Mouse (Mus musculus) kidney, embryonic 14.5 days (tissue): Measurements from ENCODE around the gene Bhmt2. TPM values are rescaled to one million over a fixed set of nuclear protein-coding genes. Genes with fewer than 3 reads are reported as not detected.

Source experiments
- ATAC-seq: fragments of 200-750 bp; cut with Nextera tagmentation; 2 replicates; pipeline ENCODE4 v1.8.0; 2017; ENCODE audit warnings: moderate number of reproducible peaks, mild to moderate bottlenecking, moderate TSS enrichment, moderate library complexity; ENCODE audit not compliant: low FRiP score, low TSS enrichment
- H3K27ac ChIP-seq: fragments of 300-500 bp; sonication (generic); 2 replicates; pipeline ENCODE4 v1.5.1; 2014; ENCODE audit warnings: low read depth, mild to moderate bottlenecking, low read length, moderate library complexity, mixed read lengths
- H3K27me3 ChIP-seq: fragments of 300-500 bp; sonication (generic); 2 replicates; pipeline ENCODE4 v1.6.1; 2014; ENCODE audit warnings: mild to moderate bottlenecking, low read length; ENCODE audit not compliant: control insufficient read depth, insufficient read depth
- H3K36me3 ChIP-seq: fragments of 300-500 bp; sonication (generic); 2 replicates; pipeline ENCODE4 v1.6.1; 2014; ENCODE audit warnings: low read length, mixed read lengths; ENCODE audit not compliant: control insufficient read depth, insufficient read depth
- H3K4me1 ChIP-seq: fragments of 300-500 bp; sonication (generic); 2 replicates; pipeline ENCODE4 v1.6.1; 2014; ENCODE audit warnings: low read length, mixed read lengths; ENCODE audit not compliant: control insufficient read depth, insufficient read depth
- H3K4me2 ChIP-seq: fragments of 300-500 bp; sonication (generic); replicated peaks from 2 replicates; pipeline ENCODE4 v1.6.1; 2014; ENCODE audit warnings: low read depth, mild to moderate bottlenecking, low read length
- H3K4me3 ChIP-seq: fragments of 300-500 bp; sonication (generic); 2 replicates; pipeline ENCODE4 v1.5.1; 2014; ENCODE audit warnings: mild to moderate bottlenecking, low read length
- H3K9ac ChIP-seq: fragments of 300-500 bp; sonication (generic); 2 replicates; pipeline ENCODE4 v1.6.1; 2014; ENCODE audit warnings: low read depth, mild to moderate bottlenecking, low read length, moderate library complexity
- H3K9me3 ChIP-seq: fragments of 300-500 bp; sonication (generic); 2 replicates; pipeline ENCODE4 v1.6.1; 2016; ENCODE audit warnings: low read length; ENCODE audit not compliant: control insufficient read depth
- WGBS: fragments of 180-500 bp; shearing (Covaris S2); extraction: QIAGEN DNeasy Blood & Tissue Kit; methylation state at CpG from one replicate; pipeline ENCODE4 v1.1.7; 2014; 5-methylcytosine and 5-hydroxymethylcytosine counted together
- polyA plus RNA-seq: library from polyadenylated mRNA; unstranded; fragments of >200 nt; fragmentation: Nextera tagmentation; extraction: Ambion mirVana; gene quantifications from 2 replicates; pipeline ENCODE4 v1.2.1, GENCODE M21; 2014

Bhmt2 gene
- 0.66 and 0.96 TPM in 2 replicates for polyA plus RNA-seq

DNA sequence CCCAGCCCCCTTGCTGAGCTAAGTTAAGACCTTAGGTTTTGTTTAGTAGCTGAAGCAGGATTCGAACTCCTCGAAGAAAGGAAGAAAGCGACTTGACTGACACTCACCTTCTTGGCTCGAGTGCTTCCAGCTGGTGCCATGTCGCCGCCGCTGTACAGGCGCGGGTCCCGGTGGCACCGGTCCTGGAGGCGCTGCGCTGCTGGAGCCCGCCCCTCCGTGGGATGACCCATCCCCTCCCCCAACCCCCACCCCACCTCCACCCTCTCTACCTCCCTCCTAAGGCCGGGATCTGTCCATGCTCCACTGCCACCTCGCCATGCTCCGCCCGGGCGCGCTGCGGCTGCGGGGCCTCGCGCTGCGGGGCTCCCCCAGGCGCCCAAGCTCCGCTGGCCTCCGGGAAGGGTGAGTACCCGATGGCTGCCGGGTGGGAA is at the start of gene Bhmt2, which contains the start of gene Dmgdh:
Bhmt2 (minus strand) TSS at position 172 of the 431 bp plus-strand sequence.
Dmgdh (plus strand) TSS at position 303 of the 431 bp plus-strand sequence.
- peak; percentile 75; the same call in 1 of the 2 replicates for ATAC-seq
- no peaks in the 10 kb centered on the region for H3K36me3 ChIP-seq
- WGBS = 9% methylated on average over 30 of the region's 31 CpGs
- H3K4me2 ChIP-seq = peak within 1 kb of the TSS; percentile 35
- no peaks in the 10 kb centered on the region for H3K9me3 ChIP-seq
- no peak within 1 kb of the TSS for H3K27ac ChIP-seq
- peaks cover 11% of the 10 kb centered on the region; the same call in 1 of the 2 replicates for H3K27me3 ChIP-seq
- peak within 1 kb of the TSS; percentile 7; the same call in 1 of the 2 replicates for H3K9ac ChIP-seq
- no peaks in the 10 kb centered on the region; the same call in 1 of the 2 replicates for H3K4me1 ChIP-seq
- H3K4me3 ChIP-seq = peak within 1 kb of the TSS; percentile 23

GRCm38 (mm10) chr13:93723455-93723854 is 49.4 kb upstream of the Bhmt2 start:
- Histone ChIP-seq H3K4me1 (no peaks in the 10 kb centered on the region), H3K9ac (no peak overlapping the region), H3K9me3 (no peaks in the 10 kb centered on the region), H3K36me3 (no peaks in the 10 kb centered on the region), H3K4me2 (no peak overlapping the region), H3K4me3 (no peak overlapping the region), H3K27me3 (no peaks in the 10 kb centered on the region), H3K27ac (no peak overlapping the region)
- peak; percentile 49; the same call in 1 of the 2 replicates for ATAC-seq
- 76% methylated on average over 3 of the region's 3 CpGs for WGBS

- Histone ChIP-seq H3K4me1 (no peaks in the 10 kb centered on the region), H3K9me3 (no peaks in the 10 kb centered on the region), H3K4me2 (no peak overlapping the region), H3K9ac (no peak overlapping the region), H3K36me3 (no peaks in the 10 kb centered on the region), H3K4me3 (no peak overlapping the region), H3K27ac (no peak overlapping the region), H3K27me3 (no peaks in the 10 kb centered on the region)
- 76% methylated on average over 4 of the region's 4 CpGs for WGBS
- no peak for ATAC-seq
Measured at GRCm38 (mm10) chr13:93721916-93722315, 47.8 kb upstream of the Bhmt2 start.

DNA sequence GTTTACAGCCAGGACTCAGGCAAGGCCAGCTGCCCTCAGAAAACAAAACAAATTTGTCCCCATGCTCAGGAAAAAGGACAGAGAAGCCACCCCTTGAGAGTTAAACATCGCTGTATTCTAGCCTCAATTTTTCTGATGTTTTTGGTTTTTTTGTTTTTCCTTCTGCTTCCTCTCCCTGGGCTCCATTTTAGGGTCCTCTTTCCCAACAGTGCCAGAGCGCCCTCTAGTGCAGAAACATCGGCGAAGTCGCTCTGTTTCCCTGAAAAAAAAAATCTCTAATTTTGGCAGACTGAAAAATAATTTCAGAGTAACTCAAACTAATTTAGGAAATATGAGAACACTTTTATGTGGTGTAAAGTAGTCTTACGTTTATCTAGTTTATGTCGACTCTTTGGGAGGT is 44.8 kb upstream of the Bhmt2 start:
- Histone ChIP-seq H3K4me2 (no peak overlapping the region), H3K36me3 (no peaks in the 10 kb centered on the region), H3K9me3 (no peaks in the 10 kb centered on the region), H3K4me1 (no peaks in the 10 kb centered on the region), H3K27me3 (no peaks in the 10 kb centered on the region), H3K9ac (no peak overlapping the region), H3K27ac (no peak overlapping the region), H3K4me3 (no peak overlapping the region)
- no peak for ATAC-seq
- 4% methylated on average over 7 of the region's 7 CpGs for WGBS

- H3K4me3 ChIP-seq = no peak overlapping the region
- H3K4me2 ChIP-seq = no peak overlapping the region
- no peak overlapping the region for H3K9ac ChIP-seq
- no peaks in the 10 kb centered on the region for H3K4me1 ChIP-seq
- no peaks in the 10 kb centered on the region for H3K27me3 ChIP-seq
- ATAC-seq = no peak
- no peaks in the 10 kb centered on the region for H3K36me3 ChIP-seq
- WGBS = 42% methylated on average over 7 of the region's 7 CpGs
- no peak overlapping the region for H3K27ac ChIP-seq
- H3K9me3 ChIP-seq = no peaks in the 10 kb centered on the region
Measured at GRCm38 (mm10) chr13:93717113-93717512, 43.0 kb upstream of the Bhmt2 start.

DNA sequence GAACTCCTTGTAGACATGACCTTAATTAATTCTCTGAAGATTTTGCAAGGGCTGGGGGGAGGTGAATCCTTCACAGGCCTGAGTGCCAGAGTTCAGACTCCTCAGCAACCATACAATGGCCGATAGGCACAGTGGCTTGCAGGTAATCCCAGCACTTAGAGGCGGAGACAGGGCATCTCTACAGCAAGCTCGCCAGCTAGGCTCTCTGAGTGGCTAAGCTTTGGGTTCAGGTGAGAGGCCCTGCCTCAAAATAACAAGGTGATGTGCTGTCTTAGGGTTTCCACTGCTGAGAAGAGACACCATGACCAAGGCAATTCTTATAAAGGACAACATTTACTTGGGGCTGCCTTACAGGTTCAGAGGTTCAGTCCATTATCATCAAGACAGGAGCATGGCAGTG is 39.7 kb upstream of the Bhmt2 start:
- no peaks in the 10 kb centered on the region for H3K36me3 ChIP-seq
- H3K4me2 ChIP-seq = no peak overlapping the region
- H3K27me3 ChIP-seq = no peaks in the 10 kb centered on the region
- WGBS = 94% methylated on average over 3 of the region's 3 CpGs
- H3K27ac ChIP-seq = no peak overlapping the region
- H3K9me3 ChIP-seq = no peaks in the 10 kb centered on the region
- H3K4me3 ChIP-seq = no peak overlapping the region
- H3K9ac ChIP-seq = no peak overlapping the region
- no peak for ATAC-seq
- no peaks in the 10 kb centered on the region for H3K4me1 ChIP-seq

DNA sequence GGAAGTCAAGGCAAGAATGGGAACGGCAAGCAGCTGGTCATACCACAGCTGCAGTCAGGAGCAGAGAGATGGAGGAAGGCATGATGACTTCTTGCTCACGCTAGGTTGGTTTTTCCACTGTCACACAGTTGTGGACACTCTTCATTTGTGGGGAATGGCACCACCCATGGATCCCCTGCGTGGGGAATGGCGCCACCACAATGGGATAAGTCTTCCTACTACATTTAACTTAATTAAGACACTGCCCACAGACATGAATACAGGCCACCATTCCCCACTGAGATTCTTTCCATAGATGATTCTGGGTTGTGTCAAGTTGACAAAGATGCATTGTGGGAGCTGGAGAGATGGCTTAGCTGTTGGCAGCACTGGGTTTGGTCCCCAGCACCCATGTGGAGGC is 38.3 kb upstream of the Bhmt2 start:
- Histone ChIP-seq H3K27me3 (no peaks in the 10 kb centered on the region), H3K27ac (no peak overlapping the region), H3K4me1 (no peaks in the 10 kb centered on the region), H3K4me2 (no peak overlapping the region), H3K4me3 (no peak overlapping the region), H3K9ac (no peak overlapping the region), H3K36me3 (no peaks in the 10 kb centered on the region), H3K9me3 (no peaks in the 10 kb centered on the region)
- ATAC-seq = no peak
- WGBS = 92% methylated on average over 4 of the region's 4 CpGs

DNA sequence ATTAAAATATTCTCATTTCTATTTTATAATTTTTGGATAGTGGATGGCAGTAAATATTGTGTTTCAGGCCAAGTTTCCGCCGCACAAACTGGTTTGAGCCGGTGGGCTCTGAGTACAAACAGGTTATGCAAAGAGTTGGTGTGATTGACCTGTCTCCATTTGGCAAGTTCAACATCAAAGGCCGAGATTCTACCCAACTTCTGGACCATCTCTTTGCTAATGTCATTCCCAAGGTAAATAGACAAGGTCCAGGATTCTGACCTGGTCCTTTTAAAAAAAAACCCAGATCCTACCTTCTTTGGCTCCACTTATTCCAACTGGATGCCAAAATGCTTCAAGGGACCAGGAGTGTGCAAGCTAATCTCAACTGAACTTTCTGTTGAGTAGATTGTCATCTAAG is 37.1 kb upstream of the Bhmt2 start:
- Histone ChIP-seq H3K27me3 (no peaks in the 10 kb centered on the region), H3K36me3 (no peaks in the 10 kb centered on the region), H3K4me1 (no peaks in the 10 kb centered on the region), H3K27ac (no peak overlapping the region), H3K9ac (no peak overlapping the region), H3K4me2 (no peak overlapping the region), H3K4me3 (no peak overlapping the region), H3K9me3 (no peaks in the 10 kb centered on the region)
- no peak for ATAC-seq
- 91% methylated on average over 4 of the region's 4 CpGs for WGBS

DNA sequence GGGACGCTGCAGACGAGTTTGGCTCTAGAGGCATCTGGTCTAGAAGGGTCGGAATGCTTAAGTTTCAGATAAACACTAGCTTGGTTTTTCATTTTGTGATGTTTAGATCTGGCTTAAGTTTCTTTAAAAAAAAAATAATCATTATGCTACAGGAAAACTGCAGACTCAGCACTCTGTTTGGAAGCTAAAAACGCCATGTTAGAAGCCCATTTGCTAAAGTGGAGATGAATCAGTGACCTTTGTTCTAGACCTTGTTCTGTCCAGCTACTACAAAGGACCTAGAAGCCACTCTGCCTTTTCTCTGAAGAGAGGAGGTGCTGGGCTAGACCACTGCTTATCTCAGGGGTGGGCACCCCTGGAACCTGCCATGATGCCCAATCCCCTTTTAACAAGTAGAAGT is 36.2 kb upstream of the Bhmt2 start:
- no peak for ATAC-seq
- H3K27me3 ChIP-seq = no peaks in the 10 kb centered on the region
- H3K9ac ChIP-seq = no peak overlapping the region
- no peaks in the 10 kb centered on the region for H3K4me1 ChIP-seq
- H3K36me3 ChIP-seq = no peaks in the 10 kb centered on the region
- H3K4me2 ChIP-seq = no peak overlapping the region
- H3K9me3 ChIP-seq = no peaks in the 10 kb centered on the region
- no peak overlapping the region for H3K27ac ChIP-seq
- WGBS = 87% methylated on average over 4 of the region's 4 CpGs
- H3K4me3 ChIP-seq = no peak overlapping the region
